Mouse (Mus musculus) heart, postnatal 10 days (tissue): Measurements from ENCODE around the gene Trim50. TPM values are rescaled to one million over a fixed set of nuclear protein-coding genes. Genes with fewer than 3 reads are reported as not detected.
"Not testable (repeated sequence)": the region's sequence is repeated elsewhere in the genome, so short reads cannot be mapped to it uniquely, and the experiment has no call there.

Experiments
- DNase-seq, 2 experiments: peaks; one replicate each; pipeline ENCODE4 v3.0.0; 2021
- intact Hi-C: fragments of 180-260 bp; cut with DNase I; formaldehyde crosslinking; loops from one replicate; pipeline ENCODE4 v1.15.1; 2025
- total RNA-seq, 2 experiments: library from RNA; stranded (reverse); gene quantifications; 2 replicates each; pipeline ENCODE4 v1.2.3; 2021

Gene Trim50
- total RNA-seq, 2 experiments from 2014 or later, result 0.17 TPM; not detected in 1

DNA sequence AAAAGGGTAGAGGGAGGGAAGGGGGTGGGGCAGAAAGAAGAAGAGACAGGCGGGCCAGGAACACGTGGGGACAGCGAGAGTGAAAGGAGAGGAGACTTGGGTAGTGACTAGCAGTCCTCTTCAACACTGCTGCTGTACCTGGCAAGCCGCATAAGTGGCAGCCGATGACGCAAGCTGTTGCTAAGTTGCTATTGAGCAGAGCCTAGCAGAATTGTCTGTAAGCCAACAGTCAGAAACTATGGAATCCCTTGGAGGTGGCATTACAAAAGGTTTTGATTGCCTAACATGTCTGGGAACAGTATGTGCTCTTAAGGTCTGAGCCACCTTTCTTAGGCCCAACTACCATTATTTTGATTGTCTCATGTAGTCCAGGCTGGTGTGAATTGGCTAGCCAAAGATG lies 15.2 kb downstream of the Trim50 start:
- no peak for DNase-seq
- intact Hi-C loops, result no loop called here

- intact Hi-C loops, DNase-seq: not testable (repeated sequence)
Measured at GRCm38 (mm10) chr5:135369196-135369595, 16.1 kb downstream of the Trim50 start.

DNA sequence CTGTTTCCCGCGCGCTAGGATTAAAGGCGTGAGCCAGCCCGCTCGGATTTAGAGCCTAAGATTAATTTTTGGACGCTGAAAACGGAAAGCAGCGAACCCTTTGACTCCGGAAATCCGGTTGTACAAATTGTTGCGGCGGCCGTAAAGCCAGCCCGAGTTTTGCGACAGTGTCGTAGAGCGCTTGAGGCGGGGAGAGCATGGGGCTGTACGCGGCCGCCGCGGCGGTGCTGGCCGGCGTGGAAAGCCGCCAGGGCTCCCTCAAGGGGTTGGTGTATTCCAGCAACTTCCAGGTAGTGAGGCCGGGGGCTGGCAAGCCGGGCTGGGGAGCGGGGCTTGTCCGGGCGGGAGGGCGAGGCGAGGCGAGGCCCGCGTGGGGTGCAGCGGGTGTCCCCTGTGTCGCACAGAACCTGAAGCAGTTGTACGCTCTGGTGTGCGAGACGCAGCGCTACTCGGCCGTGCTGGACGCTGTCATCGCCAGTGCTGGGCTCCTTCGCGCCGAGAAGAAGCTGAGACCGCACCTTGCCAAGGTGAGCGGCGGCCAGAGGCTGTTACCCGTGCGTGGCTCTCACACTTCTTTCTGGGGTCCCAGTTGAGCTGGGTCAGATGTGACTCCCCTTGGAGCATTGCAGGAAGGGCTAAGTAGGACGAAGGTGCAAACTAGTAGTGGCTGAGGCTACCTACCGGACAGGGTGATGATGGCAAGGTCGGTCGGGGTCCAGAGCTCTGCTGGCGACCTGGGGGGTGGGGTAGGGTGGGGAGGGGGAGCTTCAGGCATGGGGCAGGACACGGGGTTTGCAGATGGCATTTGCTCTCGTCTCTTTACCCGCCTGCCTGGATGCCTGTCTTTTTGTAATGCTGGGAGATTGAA lies 16.9 kb downstream of the Trim50 start, which contains the start of gene Nsun5:
Gene Nsun5, plus strand, starts transcription at position 167 of the 868 bp plus-strand sequence.
- intact Hi-C loops, result no loop called here
- peak; percentile 96 to 97 for DNase-seq

DNA sequence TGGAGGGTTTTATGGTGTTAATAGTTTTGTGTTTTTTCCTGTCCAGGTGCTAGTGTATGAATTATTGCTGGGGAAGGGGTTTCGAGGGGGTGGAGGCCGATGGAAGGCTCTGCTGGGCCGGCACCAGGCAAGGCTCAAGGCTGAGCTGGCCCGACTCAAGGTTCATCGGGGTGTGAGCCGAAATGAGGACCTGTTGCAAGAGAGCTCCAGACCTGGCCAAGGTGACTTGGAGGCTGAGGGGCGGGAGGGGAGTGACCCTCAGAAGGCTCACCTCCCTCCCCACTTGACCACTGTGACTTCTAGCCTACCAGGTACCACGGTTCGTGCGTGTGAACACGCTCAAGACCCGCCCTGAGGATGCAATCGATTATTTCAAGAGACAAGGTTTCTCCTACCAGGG lies 18.1 kb downstream of the Trim50 start:
- intact Hi-C loops, result no loop called here
- no peak for DNase-seq

DNA sequence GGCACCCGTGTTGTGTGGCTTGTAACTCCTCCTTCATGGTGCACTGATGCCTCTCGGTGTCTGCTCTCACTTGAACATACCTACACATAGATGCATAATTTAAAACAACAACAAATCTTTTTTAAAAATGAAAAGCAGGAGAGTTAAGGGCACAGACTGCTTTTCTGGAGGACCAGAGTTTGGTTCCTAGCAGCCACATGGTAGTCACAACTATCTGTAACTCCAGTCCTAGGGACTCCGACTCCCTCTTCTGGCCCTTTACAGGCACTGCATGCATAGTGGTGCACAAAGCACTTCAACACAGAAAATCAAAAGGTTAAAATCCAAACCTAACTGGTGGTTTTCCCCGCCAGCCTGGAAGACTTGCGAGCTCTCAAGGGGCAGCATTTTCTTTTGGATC lies 20.5 kb downstream of the Trim50 start:
- intact Hi-C loops, result no loop called here
- DNase-seq, result no peak

DNA sequence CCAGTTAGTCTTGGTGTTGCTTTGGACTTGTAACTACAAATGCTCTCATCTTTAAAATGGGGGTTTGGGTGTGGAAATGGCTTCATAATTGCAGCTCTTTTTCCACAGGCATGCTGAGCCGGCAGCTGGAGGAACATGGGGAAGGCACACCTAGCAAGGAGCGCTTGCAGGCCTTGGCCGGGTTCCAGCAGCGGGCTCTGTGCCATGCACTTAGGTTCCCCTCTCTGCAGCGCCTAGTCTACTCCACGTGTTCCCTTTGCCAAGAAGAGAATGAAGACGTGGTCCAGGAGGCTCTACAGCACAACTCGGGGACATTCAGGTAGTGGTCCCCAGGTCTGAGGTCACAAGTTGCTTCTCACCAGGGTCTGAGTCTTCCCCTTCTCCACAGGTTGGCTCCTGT lies 22.1 kb downstream of the Trim50 start:
- peak; percentile 47 to 54 for DNase-seq
- intact Hi-C loops, result no loop called here

DNA sequence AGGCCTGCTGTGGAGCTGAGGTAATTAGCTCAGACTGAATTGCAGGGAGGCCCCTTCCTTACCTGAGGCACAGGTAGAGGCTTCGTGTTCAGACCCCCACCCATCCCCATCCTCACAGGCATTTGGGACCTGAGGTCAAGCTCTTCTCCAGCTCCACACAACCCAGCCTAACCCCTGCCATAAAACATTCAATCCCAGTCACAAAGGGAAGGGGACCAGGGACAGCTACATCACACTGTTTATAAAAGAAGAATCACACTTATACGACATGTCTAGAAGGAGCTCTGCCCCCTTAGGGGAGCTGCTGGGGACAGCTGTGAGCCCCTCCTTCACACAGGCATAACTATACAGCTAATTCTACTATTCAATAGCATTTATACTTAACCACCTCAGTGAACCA lies 23.2 kb downstream of the Trim50 start:
- DNase-seq, result no peak
- intact Hi-C loops, result no loop called here

DNA sequence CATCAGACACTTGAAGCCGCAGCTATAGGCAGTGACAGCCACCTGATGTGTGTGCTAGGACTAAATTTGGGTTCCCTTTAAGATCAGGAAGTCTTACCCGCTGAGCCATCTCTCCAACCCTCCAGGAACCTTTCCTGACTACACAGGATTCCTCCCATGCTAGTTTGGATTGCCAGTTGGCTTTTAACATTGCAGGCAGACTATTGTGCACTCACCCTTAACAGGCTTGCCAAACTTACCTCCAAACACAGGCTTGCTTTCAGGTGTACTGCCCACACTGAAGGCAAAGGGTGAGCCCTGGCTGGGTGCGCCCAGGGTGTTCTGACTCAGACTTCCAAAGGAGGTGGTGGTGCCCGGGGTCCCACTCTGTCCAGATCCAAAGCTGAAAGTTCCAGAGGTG lies 27.6 kb downstream of the Trim50 start:
- intact Hi-C loops, result no loop called here
- DNase-seq, result no peak

DNA sequence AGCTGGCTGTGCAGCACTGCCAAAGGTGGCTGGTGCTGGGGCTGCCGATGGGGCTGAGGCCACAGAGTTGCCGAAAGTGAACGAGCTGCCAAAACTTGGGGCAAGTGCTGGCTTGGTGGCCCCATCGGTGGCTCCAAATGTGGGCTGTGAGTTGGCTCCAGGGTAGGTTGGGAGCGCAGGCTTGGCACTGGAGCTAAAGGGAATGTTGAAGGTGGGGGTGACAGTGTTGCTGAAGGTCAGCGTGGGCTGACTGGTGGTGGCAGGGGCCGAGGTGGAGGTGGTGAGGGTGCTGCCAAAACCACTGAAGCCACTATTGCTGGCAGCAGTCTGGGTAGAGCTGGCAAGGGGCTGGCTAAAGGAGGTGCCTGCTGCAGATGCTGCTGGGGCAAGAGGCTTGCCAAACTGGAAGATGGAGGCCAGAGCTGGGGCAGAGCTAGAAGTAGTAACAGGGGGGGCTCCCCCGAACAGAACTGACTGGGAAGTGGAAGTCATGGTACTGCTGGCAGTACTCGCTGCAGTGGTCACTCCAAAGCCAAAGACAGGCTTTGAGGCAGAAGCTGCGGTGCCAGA lies 28.3 kb downstream of the Trim50 start:
- intact Hi-C loops, result no loop called here
- no peak for DNase-seq

DNA sequence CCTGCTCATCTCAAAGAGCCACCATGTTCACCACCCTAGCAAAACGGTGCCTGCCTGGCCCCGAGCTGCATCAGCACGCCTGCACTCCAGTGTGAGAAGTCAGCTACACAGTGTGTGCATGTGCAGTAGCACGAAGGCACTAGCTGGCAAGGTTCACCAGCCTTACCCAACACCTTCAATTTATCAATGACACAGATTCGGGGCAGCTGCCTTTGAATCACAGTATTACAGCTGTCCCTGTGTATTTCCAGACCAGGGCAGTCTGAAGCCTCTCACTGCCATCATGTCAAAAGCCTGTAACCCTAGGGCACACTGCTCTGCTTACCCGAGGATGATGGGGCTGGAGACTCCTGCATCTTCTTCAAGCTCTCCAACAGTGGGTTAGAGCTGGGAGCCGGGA lies 29.7 kb downstream of the Trim50 start:
- DNase-seq, result no peak

GRCm38 (mm10) chr5:135383771-135384170 lies 30.7 kb downstream of the Trim50 start:
- no peak for DNase-seq
- intact Hi-C loops, result no loop called here

More for the DNA sequence above, 29.7 kb downstream of the Trim50 start:
- intact Hi-C loops, result no loop called here

DNA sequence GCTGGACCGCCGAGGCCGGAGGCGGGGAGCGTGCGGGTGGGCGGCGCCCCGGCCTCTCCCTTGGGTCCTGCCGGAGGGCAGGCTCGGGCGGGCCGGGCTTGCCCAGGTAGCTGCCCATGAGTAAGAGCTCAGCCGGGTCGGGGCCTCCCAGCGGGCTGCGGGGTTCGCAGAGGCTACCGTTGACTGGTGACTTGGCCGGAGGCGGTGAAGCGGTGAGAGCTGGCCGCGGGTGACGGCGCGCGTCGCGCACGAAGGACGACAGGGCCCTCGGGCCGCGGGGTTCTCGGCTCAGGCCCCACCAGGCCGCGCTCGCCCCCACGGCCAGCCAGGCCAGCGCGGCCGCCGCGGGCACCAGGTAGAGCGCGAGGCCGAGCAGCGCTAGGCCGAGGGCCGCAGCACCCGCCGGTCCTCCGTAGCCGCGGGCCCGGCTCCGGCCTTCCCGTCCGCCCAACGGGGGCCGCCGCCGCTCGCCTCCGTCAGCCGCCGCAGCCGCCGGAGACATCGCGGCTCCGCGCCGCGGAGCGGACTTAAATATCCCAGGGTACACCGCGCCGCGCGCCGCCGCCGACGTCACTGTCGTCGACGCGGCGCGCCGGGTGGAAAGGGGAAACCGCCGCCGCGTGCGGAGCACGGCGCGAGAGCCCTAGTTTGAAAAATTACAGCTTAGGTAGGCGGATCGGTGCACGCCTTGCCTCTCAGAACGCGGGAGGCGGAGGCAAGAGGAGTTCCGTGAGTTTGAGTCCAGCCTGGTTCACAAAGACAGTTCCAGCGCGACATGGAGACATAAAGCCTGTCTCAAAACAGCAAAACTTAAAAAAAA lies 41.1 kb downstream of the Trim50 start, which contains the start of gene Pom121:
Gene Pom121, minus strand, starts transcription at position 543 of the 820 bp plus-strand sequence.
- peak; percentile 86 to 88 for DNase-seq
- intact Hi-C loops, result no loop called here

DNA sequence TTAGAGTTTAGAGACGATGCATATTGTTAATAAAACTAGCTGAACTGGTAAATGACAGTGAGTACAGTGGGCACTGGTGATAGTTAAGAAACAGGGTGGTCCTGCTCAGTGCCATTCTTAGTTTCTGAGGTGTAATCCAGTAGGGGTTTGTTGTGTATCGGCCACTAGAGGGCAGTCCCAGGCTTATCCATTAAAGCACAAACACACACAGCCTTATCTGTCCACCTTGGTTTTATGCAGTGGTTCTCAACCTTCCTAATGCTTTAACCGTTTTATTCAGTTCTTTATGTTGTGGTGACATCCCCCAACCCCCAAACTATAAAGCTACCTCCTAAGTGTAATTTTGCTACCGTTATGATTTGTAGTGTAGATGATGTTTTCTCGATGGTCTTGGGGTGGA lies 42.7 kb downstream of the Trim50 start:
- intact Hi-C loops, result loop anchor here (5.0 kb wide), 1 partner anchor 381 kb away; the partner anchor contains the start of genes Mdh2 and Styxl1
- peak; percentile 22 to 51 for DNase-seq

DNA sequence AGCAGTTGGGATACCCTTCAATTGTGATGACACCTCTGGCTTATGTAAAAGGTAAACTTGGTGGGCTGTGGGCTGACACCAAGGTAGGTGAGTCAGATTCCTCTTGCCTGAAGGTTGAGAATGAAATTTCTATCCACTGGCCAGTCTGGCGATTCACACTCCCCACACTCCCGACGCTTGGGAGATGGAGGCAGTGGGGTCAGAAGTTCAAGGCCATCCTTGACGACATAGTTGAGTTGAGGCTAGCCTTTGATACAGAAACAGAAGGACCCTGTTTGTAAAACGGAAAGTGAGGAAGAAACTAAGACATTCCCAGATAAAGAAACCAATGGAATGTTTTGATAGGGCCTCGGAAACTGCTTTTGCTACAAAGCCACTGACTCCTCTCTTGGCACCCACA lies 46.3 kb downstream of the Trim50 start:
- DNase-seq, result no peak
- intact Hi-C loops, result loop anchor here (5.0 kb wide), 1 partner anchor 378 kb away; the partner anchor contains the start of genes Mdh2 and Styxl1

DNA sequence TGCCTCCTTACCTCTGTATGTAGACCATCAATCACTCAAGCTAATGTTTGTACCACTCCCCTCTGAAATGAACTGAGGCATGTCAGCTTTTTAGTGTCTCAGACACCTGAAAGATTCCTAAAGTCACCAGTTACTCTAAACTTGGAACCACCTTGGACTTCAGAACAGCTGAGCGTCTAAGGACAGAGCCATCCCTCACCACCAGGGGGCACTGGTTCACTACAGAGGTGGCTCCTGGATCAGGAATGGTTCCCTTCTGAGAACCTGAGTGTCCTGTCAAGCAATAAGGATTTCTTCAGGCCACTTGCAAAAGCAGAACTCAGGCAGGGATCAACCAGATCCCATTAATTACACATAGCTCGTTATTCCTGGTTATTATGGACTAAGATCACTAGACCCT lies 47.1 kb downstream of the Trim50 start:
- intact Hi-C loops, result loop anchor here (1.0 to 5.0 kb wide), 4 partner anchors 94 to 362 kb away; partner anchors contain the start of gene Hip1
- DNase-seq, result peak; percentile 83 to 93

DNA sequence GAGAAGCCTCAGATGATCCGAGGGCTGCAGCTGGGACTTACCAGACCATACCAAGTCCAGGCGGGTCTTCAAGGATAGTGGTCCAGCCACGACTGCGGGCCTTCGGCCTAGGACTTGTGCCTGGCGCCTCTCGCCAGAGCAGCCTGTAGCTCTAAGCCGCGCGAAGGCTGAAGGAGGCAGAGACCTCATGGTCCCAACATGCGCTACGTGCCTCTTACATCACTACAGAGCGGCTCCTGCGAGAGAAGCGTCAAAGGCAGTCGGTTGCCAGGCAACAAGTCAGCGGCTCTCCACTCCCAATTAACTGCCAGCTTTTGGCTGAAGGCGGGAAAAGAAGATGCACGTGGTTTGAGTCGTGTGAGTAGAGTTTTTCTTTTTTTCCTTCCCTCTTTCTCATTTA lies 51.5 kb downstream of the Trim50 start:
- peak; percentile 20 to 31 for DNase-seq
- intact Hi-C loops, result loop anchor here (5.0 kb wide), 2 partner anchors 143 to 358 kb away; partner anchors contain the start of gene Hip1

- no peak for DNase-seq
- intact Hi-C loops, result no loop called here
Measured at GRCm38 (mm10) chr5:135405437-135405836, 52.3 kb downstream of the Trim50 start.

- no peak for DNase-seq
- intact Hi-C loops, result no loop called here
Measured at GRCm38 (mm10) chr5:135408114-135408513, 55.0 kb downstream of the Trim50 start.

GRCm38 (mm10) chr5:135410266-135410665 lies 57.2 kb downstream of the Trim50 start:
- DNase-seq, result no peak
- intact Hi-C loops, result no loop called here
